Mouse (Mus musculus): ENCODE measurements around the gene Col4a3bp.

The Col4a3bp gene

GRCm38 (mm10) chr13:96542081-96542889, at the start of gene Col4a3bp, which contains the start of gene Polk:
Col4a3bp (plus strand) TSS chr13:96542618.
Polk (minus strand) TSS chr13:96542579.
- peak; percentile 98 to 99 for DNase-seq

- DNase-seq, result no peak
These were observed 45.8 kb upstream of the Col4a3bp start for GRCm38 (mm10) chr13:96496630-96497029.

- no peak for DNase-seq
These were observed 42.5 kb upstream of the Col4a3bp start for GRCm38 (mm10) chr13:96499891-96500290.

GRCm38 (mm10) chr13:96505661-96506060, 36.8 kb upstream of the Col4a3bp start:
- peak in 1 of 2 experiments; percentile 23 for DNase-seq

GRCm38 (mm10) chr13:96506313-96506712, 36.1 kb upstream of the Col4a3bp start:
- no peak for DNase-seq

- peak in 1 of 2 experiments; percentile 15 for DNase-seq
These were observed 34.9 kb upstream of the Col4a3bp start for GRCm38 (mm10) chr13:96507541-96507940.

- DNase-seq, result peak; percentile 36 to 45
These were observed 31.8 kb upstream of the Col4a3bp start for GRCm38 (mm10) chr13:96510635-96511034.

- peak in 1 of 2 experiments; percentile 9 for DNase-seq
These were observed 31.2 kb upstream of the Col4a3bp start for GRCm38 (mm10) chr13:96511262-96511661.

GRCm38 (mm10) chr13:96511893-96512292, 30.5 kb upstream of the Col4a3bp start:
- peak in 1 of 2 experiments; percentile 11 for DNase-seq

GRCm38 (mm10) chr13:96514154-96514942, 28.1 kb upstream of the Col4a3bp start:
- peak in 1 of 2 experiments; percentile 11 for DNase-seq

GRCm38 (mm10) chr13:96516249-96516648, 26.2 kb upstream of the Col4a3bp start:
- peak in 1 of 2 experiments; percentile 20 for DNase-seq

- DNase-seq, result no peak
These were observed 25.1 kb upstream of the Col4a3bp start for GRCm38 (mm10) chr13:96517335-96517734.

- DNase-seq, result no peak
These were observed 21.1 kb upstream of the Col4a3bp start for GRCm38 (mm10) chr13:96521294-96521693.

- DNase-seq, result no peak
These were observed 15.4 kb upstream of the Col4a3bp start for GRCm38 (mm10) chr13:96527022-96527421.

GRCm38 (mm10) chr13:96527856-96528255, 14.6 kb upstream of the Col4a3bp start:
- DNase-seq, result no peak

GRCm38 (mm10) chr13:96528776-96529175, 13.6 kb upstream of the Col4a3bp start:
- no peak for DNase-seq

GRCm38 (mm10) chr13:96529542-96529941, 12.9 kb upstream of the Col4a3bp start:
- no peak for DNase-seq

GRCm38 (mm10) chr13:96530064-96530463, 12.4 kb upstream of the Col4a3bp start:
- no peak for DNase-seq

- no peak for DNase-seq
These were observed 10.2 kb upstream of the Col4a3bp start for GRCm38 (mm10) chr13:96532176-96532575.

GRCm38 (mm10) chr13:96533742-96534141, 8.7 kb upstream of the Col4a3bp start:
- no peak for DNase-seq

GRCm38 (mm10) chr13:96536821-96537572, 5.4 kb upstream of the Col4a3bp start:
- no peak for DNase-seq

- peak in 1 of 2 experiments; percentile 21 for DNase-seq
These were observed 4.3 kb upstream of the Col4a3bp start for GRCm38 (mm10) chr13:96538103-96538502.

GRCm38 (mm10) chr13:96541381-96541780, 1.0 kb upstream of the Col4a3bp start:
- no peak for DNase-seq

Data from lung, adult 18-20 months (tissue).